Mouse (Mus musculus) activated CD4-positive, CD25-positive, alpha-beta regulatory T cell (primary cell): ENCODE data around the gene Arhgdig. TPM values are rescaled to one million over a fixed set of nuclear protein-coding genes. Genes with fewer than 3 reads are reported as not detected.

Source experiments
- polyA plus RNA-seq, 2 experiments: library from polyadenylated mRNA; unstranded; fragments of 100-300 nt; shearing (Covaris generic); gene quantifications; one replicate each; pipeline ENCODE4 v1.2.1; 2017

Gene Arhgdig
- polyA plus RNA-seq, result under 1 TPM; 0.58 to 0.93 TPM

GRCm38 (mm10) chr17:26207686-26208085 is at the start of gene Arhgdig:
Gene Arhgdig (minus strand): TSS chr17:26207786.

GRCm38 (mm10) chr17:26252539-26253251 is 45.1 kb upstream of the Arhgdig start, which contains the start of gene Luc7l:
Gene Luc7l (plus strand): TSS chr17:26252896.

GRCm38 (mm10) chr17:26244101-26244841 is 36.7 kb upstream of the Arhgdig start, which contains the start of gene Fam234a:
Gene Fam234a (minus strand): TSS chr17:26244242.

GRCm38 (mm10) chr17:26202737-26203136 is 4.8 kb downstream of the Arhgdig start, which contains the start of gene Rgs11:
Gene Rgs11 (plus strand): TSS chr17:26202951.

GRCm38 (mm10) chr17:26198892-26199291 is 8.7 kb downstream of the Arhgdig start, which contains the start of gene Pdia2:
Gene Pdia2 (minus strand): TSS chr17:26199087.

Other genes with a start within 250 kb of the Arhgdig start
- gene Capn15, start 222.0 kb downstream of the Arhgdig start, polyA plus RNA-seq, result 10 to 100 TPM; 21.3 to 28.1 TPM
- 10 to 100 TPM; 10.7 to 12.3 TPM for gene Rab11fip3, start 138.2 kb downstream of the Arhgdig start, polyA plus RNA-seq
- 10 to 100 TPM; 23.0 to 30.8 TPM for gene Decr2, start 117.4 kb downstream of the Arhgdig start, polyA plus RNA-seq
- 10 to 100 TPM in 1 of 2 experiments, 1 to 10 TPM in 1; 2.7 to 15.3 TPM for gene Nme4, start 112.2 kb downstream of the Arhgdig start, polyA plus RNA-seq
- 10 to 100 TPM; 10.9 to 27.2 TPM for gene Tmem8, start 94.5 kb downstream of the Arhgdig start, polyA plus RNA-seq
- gene Mrpl28, start 84.3 kb downstream of the Arhgdig start, polyA plus RNA-seq, result 10 to 100 TPM; 66.4 to 87.1 TPM
- gene Axin1, start 69.1 kb downstream of the Arhgdig start, polyA plus RNA-seq, result 10 to 100 TPM; 80.7 to 84.0 TPM
- under 1 TPM; 0.59 to 0.69 TPM for gene Pdia2, start 8.7 kb downstream of the Arhgdig start, polyA plus RNA-seq
- 10 to 100 TPM; 13.9 to 14.8 TPM for gene Rgs11, start 4.8 kb downstream of the Arhgdig start, polyA plus RNA-seq
- gene Fam234a, start 36.5 kb upstream of the Arhgdig start, polyA plus RNA-seq, result 10 to 100 TPM; 11.8 to 30.0 TPM
- gene Luc7l, start 45.1 kb upstream of the Arhgdig start, polyA plus RNA-seq, result 10 to 100 TPM; 68.9 to 84.4 TPM
- gene Neurl1b, start 207.0 kb upstream of the Arhgdig start, polyA plus RNA-seq, result under 1 TPM in 1 of 2 experiments, not detected in 1; 0.11 TPM